Mouse (Mus musculus): ENCODE results near the gene Per2. TPM values are rescaled to one million over a fixed set of nuclear protein-coding genes. Genes with fewer than 3 reads are reported as not detected.

Gene Per2
- polyA plus RNA-seq, 1 experiment from 2014 or later = 1.4 TPM

DNA sequence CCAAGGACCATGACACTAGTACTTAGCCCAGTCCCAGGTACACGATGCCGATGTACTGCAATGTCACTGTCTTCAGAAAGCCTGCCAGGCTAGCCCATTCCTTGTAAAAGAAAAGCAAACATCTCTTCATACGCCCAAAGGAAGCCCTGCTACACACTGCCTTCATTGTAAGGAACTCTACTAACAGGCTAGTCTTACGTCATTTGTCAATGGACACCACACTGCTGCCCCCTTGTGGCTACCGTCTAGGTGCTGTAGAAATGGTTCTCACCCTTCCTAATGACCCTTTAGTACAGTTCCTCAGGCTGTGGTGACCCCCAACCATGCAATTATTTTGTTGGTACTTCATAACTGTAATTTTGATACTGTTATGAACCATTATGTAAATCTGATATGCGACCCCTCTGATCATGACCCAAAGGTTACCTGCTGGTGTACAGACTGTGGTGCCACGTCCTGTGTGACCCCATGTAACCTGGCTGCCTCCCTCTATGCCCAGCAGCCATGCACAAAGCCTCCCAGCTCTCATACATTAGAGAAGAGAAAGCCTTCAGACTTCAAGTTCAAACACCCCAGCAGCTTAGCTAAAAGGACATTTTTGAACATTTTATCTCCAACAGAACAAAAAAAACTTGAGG is 78.6 kb downstream of the Per2 start:
- H3K27me3 ChIP-seq = no peaks in the 10 kb centered on the region
- H3K36me3 ChIP-seq = peaks cover 96% of the 10 kb centered on the region
- H3K9ac ChIP-seq = no peak overlapping the region
- H3K4me1 ChIP-seq (replicated peaks) = peaks cover 5% of the 10 kb centered on the region
- ATAC-seq (ENCODE audit: low read depth) = peak; percentile 69
- peak; percentile 62 for DNase-seq
- no peak overlapping the region for H3K27ac ChIP-seq
- H3K9me3 ChIP-seq (replicated peaks) = no peaks in the 10 kb centered on the region
- H3K4me2 ChIP-seq = no peak overlapping the region
- H3K4me3 ChIP-seq (replicated peaks) = no peak overlapping the region
- 63% methylated on average over 7 of the region's 7 CpGs for WGBS (ENCODE audit: insufficient replicate concordance)

DNA sequence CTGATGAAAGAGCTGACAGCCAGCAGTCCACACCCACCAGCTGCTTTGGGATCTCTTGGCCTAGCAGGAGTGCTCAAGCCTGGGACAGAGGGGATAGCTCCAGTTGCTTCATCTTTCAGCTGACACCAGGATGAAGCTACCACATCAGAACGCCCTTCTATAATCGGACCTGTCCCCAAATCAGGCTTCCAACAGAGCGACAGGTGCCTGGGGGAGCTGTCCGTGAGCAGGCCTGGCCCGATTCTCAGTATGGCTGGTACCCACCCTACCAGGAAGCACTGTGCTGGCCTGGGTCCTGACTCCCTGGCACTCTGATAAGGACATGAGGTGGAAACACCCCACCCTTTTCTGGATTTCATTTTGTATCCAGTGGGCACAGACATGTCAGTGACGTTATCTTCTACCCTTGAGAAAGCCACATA is 85.7 kb downstream of the Per2 start:
- WGBS (ENCODE audit: insufficient replicate concordance) = 30% methylated on average over 6 of the region's 6 CpGs
- H3K36me3 ChIP-seq = peaks cover 100% of the 10 kb centered on the region
- peak overlapping the region; percentile 86 for H3K27ac ChIP-seq

DNA sequence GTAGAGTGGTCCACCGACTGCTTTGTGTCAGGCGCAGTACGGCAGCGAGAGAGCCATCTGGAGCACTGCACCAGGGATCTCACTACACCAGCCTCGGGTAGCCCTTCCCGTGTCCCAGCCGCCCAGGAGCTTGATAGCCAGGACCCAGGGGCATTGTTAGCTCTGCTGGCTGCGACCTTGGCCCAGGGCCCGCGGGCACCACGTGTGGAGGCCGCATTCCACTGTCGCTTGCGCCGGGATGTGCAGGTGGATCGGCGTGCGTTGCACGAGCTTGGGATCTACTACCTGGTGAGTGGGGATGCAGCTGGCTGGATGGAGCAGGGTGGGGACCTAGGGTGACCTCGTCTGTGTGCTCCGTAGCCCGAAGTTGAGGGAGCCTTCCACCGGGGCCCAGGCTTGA is 89.1 kb downstream of the Per2 start:
- Histone ChIP-seq H3K4me3 (replicated peaks) (no peak overlapping the region), H3K4me1 (replicated peaks) (peaks cover 81% of the 10 kb centered on the region), H3K4me2 (no peak overlapping the region), H3K9me3 (replicated peaks) (no peaks in the 10 kb centered on the region), H3K9ac (no peak overlapping the region), H3K27ac (no peak overlapping the region), H3K27me3 (no peaks in the 10 kb centered on the region; the same call in 1 of the 2 replicates), H3K36me3 (peaks cover 70% of the 10 kb centered on the region)
- DNase-seq (no peak), ATAC-seq (ENCODE audit: low read depth) (no peak)
- 85% methylated on average over 23 of the region's 23 CpGs for WGBS (ENCODE audit: insufficient replicate concordance)

More for the DNA sequence above, 85.7 kb downstream of the Per2 start:
- Histone ChIP-seq H3K4me3 (replicated peaks) (no peak overlapping the region; the same call in 1 of the 2 replicates), H3K4me2 (peak overlapping the region; percentile 44), H3K9me3 (replicated peaks) (no peaks in the 10 kb centered on the region), H3K4me1 (replicated peaks) (peaks cover 64% of the 10 kb centered on the region), H3K27me3 (no peaks in the 10 kb centered on the region), H3K9ac (peak overlapping the region; percentile 45; the same call in 1 of the 2 replicates)
- peak; percentile 94 for ATAC-seq (ENCODE audit: low read depth)
- DNase-seq = peak; percentile 75

DNA sequence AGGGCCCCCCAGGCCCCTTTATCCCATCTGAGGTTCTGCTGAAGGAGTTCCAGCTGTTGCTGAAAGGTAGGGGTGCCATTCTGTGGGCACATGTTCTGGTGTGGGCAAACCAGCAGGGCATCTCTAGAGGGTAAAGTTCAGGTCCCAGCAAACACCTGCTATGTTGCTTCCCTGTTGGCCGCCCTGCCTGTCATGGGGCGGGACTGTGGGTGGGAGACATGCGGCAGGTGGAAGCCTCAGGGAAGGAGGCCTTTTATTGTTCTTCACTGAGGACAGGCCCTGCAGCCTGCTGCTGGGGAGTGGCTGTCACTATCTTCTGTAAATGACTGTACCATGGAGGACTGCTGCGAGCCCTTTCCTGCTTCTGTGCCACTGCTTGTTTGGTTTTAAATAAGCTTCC is 89.7 kb downstream of the Per2 start:
- peaks cover 74% of the 10 kb centered on the region for H3K4me1 ChIP-seq (replicated peaks)
- WGBS (ENCODE audit: insufficient replicate concordance) = 60% methylated on average over 4 of the region's 4 CpGs
- no peak overlapping the region for H3K27ac ChIP-seq
- H3K36me3 ChIP-seq = peaks cover 63% of the 10 kb centered on the region
- H3K27me3 ChIP-seq = no peaks in the 10 kb centered on the region; the same call in 1 of the 2 replicates
- H3K4me3 ChIP-seq (replicated peaks) = no peak overlapping the region
- H3K9ac ChIP-seq = no peak overlapping the region
- DNase-seq = no peak
- no peaks in the 10 kb centered on the region for H3K9me3 ChIP-seq (replicated peaks)
- no peak for ATAC-seq (ENCODE audit: low read depth)
- no peak overlapping the region for H3K4me2 ChIP-seq

DNA sequence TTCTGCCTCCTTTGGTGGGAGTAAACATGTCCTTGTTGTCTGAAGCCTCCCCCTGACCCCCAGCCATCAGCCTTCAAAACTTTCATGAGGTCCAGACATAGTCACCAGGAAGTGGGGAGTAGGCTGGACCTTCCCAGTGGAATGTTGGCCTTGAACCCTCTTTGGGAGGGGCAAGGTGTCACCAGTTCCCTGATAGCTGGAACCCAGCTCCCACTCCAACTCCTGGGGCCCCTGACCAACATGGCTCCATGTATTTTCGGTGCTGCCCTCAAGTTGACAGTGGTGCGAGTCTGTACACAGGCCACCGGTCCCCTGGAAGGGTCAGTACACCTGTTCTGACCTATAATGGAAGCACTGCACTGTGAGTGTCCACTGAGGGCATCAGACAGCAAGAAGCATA is 91.8 kb downstream of the Per2 start:
- no peak for DNase-seq
- Histone ChIP-seq H3K36me3 (peaks cover 42% of the 10 kb centered on the region), H3K4me3 (replicated peaks) (peak overlapping the region; percentile 77), H3K9ac (peak overlapping the region; percentile 89), H3K4me1 (replicated peaks) (peaks cover 53% of the 10 kb centered on the region), H3K4me2 (peak overlapping the region; percentile 98), H3K9me3 (replicated peaks) (no peaks in the 10 kb centered on the region), H3K27ac (peak overlapping the region; percentile 81), H3K27me3 (no peaks in the 10 kb centered on the region; the same call in 1 of the 2 replicates)
- 88% methylated on average over 3 of the region's 3 CpGs for WGBS (ENCODE audit: insufficient replicate concordance)
- ATAC-seq (ENCODE audit: low read depth) = no peak

DNA sequence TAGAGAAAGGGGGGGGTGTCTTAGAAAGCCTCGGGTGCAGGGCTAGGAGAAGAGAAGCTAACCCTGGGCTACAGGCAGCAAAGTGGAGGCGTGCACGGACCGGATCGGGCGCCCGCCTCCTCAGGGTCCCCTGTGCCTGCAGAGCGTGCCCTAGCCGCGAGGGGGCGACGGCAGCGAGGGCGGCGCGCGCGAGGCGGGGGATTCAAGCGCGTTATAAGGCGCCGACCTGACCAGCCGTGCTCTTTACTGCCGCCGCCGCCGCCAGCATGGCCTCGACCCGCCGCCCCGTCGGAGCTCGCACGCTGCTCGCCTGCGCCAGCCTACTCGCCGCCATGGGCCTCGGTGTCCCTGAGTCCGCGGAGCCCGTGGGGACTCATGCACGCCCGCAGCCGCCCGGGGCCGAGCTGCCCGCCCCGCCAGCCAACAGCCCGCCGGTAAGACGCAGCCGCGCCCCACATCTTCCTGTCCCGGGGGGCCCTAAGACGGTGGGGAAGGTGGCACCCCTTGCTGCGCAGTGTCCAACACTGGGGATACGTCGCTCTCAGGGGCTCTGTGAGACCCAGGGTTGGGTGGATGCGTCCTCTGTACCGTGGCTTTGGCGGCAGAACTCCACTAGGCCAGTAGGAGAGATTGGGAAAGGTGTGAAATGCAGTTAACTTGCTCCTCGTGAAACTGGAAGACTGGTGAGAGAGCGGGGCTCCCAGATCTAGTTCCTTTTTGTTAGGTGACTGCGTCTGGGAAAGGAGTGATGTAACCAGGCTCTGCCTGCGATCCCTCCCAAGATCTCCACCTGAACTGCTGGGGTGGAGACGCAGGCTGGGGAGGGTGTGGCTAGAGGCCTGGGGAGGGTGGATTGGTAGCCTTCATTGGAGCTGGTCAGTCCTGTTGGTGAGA is 92.7 kb downstream of the Per2 start, which contains the start of gene Erfe:
Gene Erfe (plus strand): TSS at position 216 of the 894 bp plus-strand sequence.
- peak; percentile 91 for ATAC-seq (ENCODE audit: low read depth)
- Histone ChIP-seq H3K4me2 (peak within 1 kb of the TSS; percentile 98), H3K4me1 (replicated peaks) (peaks cover 45% of the 10 kb centered on the region), H3K27me3 (no peaks in the 10 kb centered on the region; the same call in 1 of the 2 replicates), H3K36me3 (peaks cover 34% of the 10 kb centered on the region), H3K9ac (peak within 1 kb of the TSS; percentile 89), H3K9me3 (replicated peaks) (no peaks in the 10 kb centered on the region), H3K4me3 (replicated peaks) (peak within 1 kb of the TSS; percentile 77), H3K27ac (peak within 1 kb of the TSS; percentile 81)
- WGBS (ENCODE audit: insufficient replicate concordance) = under 1% methylated on average over 56 of the region's 68 CpGs
- peak; percentile 75 for DNase-seq

Other genes starting within 250 kb of the Per2 start
- 71.1 and 77.5 TPM in 2 replicates for gene Ube2f, start 209.0 kb downstream of the Per2 start, polyA plus RNA-seq (2015; fragmentation: Nextera tagmentation; extraction: Ambion mirVana)
- 24.9 and 30.1 TPM in 2 replicates for gene Scly, start 161.0 kb downstream of the Per2 start, polyA plus RNA-seq (2015; fragmentation: Nextera tagmentation; extraction: Ambion mirVana)
- not detected in 2 replicates for gene Espnl, start 137.2 kb downstream of the Per2 start, polyA plus RNA-seq (2015; fragmentation: Nextera tagmentation; extraction: Ambion mirVana)
- gene Klhl30, start 108.3 kb downstream of the Per2 start, polyA plus RNA-seq (2015; fragmentation: Nextera tagmentation; extraction: Ambion mirVana) = 0.10 TPM in 2 replicates
- 4.5 and 4.7 TPM in 2 replicates for gene Erfe, start 92.9 kb downstream of the Per2 start, polyA plus RNA-seq (2015; fragmentation: Nextera tagmentation; extraction: Ambion mirVana)
- gene Ilkap, start 60.5 kb downstream of the Per2 start, polyA plus RNA-seq (2015; fragmentation: Nextera tagmentation; extraction: Ambion mirVana) = 86.5 and 95.8 TPM in 2 replicates
- gene Hes6, start 45.3 kb downstream of the Per2 start, polyA plus RNA-seq (2015; fragmentation: Nextera tagmentation; extraction: Ambion mirVana) = 21.9 and 22.5 TPM in 2 replicates
- 2.5 and 2.6 TPM in 2 replicates for gene Traf3ip1, start 35.3 kb upstream of the Per2 start, polyA plus RNA-seq (2015; fragmentation: Nextera tagmentation; extraction: Ambion mirVana)
- gene Asb1, start 81.2 kb upstream of the Per2 start, polyA plus RNA-seq (2015; fragmentation: Nextera tagmentation; extraction: Ambion mirVana) = 12.3 and 13.8 TPM in 2 replicates